Mouse (Mus musculus) MEL (cell line): ENCODE results near the gene Cux1.

Experiments
- CTCF ChIP-seq, 3 experiments: IDR thresholded peaks in 2 of 3; conservative IDR thresholded peaks in 1 of 3; 2 replicates each; pipeline ENCODE4 v1.5.1; 2011 to 2012; ENCODE audit warnings: low read length in 3 of 3, low read depth in 2 of 3, mild to moderate bottlenecking in 2 of 3, improper control_type of control experiment in 1 of 3, inconsistent platforms in 1 of 3, mixed read lengths in 1 of 3, moderate library complexity in 1 of 3; ENCODE audit not compliant: control insufficient read depth in 1 of 3, insufficient read depth in 1 of 3, poor library complexity in 1 of 3, severe bottlenecking in 1 of 3
- ELF1 ChIP-seq: IDR thresholded peaks from 2 replicates; pipeline ENCODE4 v1.6.1; 2014; ENCODE audit warnings: low read depth, mild to moderate bottlenecking, inconsistent platforms, low read length, improper control_type of control experiment, moderate library complexity
- GATA1 ChIP-seq: IDR thresholded peaks from 2 replicates; pipeline ENCODE4 v1.6.1; 2011; ENCODE audit warnings: low read depth, low read length, improper control_type of control experiment
- HCFC1 ChIP-seq: IDR thresholded peaks from 2 replicates; pipeline ENCODE4 v1.6.1; 2012; ENCODE audit warnings: low read depth, mild to moderate bottlenecking, inconsistent platforms, low read length, improper control_type of control experiment, moderate library complexity
- NRF1 ChIP-seq: IDR thresholded peaks from 2 replicates; pipeline ENCODE4 v1.6.1; 2014; ENCODE audit warnings: low read depth, mild to moderate bottlenecking, inconsistent platforms, low read length, improper control_type of control experiment, moderate library complexity; ENCODE audit not compliant: poor library complexity, insufficient read depth, severe bottlenecking
- POLR2A ChIP-seq, 2 experiments: IDR thresholded peaks; 2 replicates each; pipeline ENCODE4 v1.6.1; 2011 to 2012; ENCODE audit warnings: low read length in 2 of 2, mild to moderate bottlenecking in 2 of 2, control low read depth in 1 of 2, improper control_type of control experiment in 1 of 2, low read depth in 1 of 2, moderate library complexity in 1 of 2; ENCODE audit not compliant: control insufficient read depth in 1 of 2, insufficient read depth in 1 of 2, poor library complexity in 1 of 2
- POLR2AphosphoS2 ChIP-seq: IDR thresholded peaks from 2 replicates; pipeline ENCODE4 v1.6.1; 2011; ENCODE audit warnings: low read length, improper control_type of control experiment
- TAL1 ChIP-seq: IDR thresholded peaks from 2 replicates; pipeline ENCODE4 v1.6.1; 2012; ENCODE audit warnings: mild to moderate bottlenecking, inconsistent platforms, low read length, moderate library complexity, mixed read lengths
- TBP ChIP-seq: IDR thresholded peaks from 2 replicates; pipeline ENCODE4 v1.8.0; 2011; ENCODE audit warnings: low read depth, low read length, improper control_type of control experiment
- TCF12 ChIP-seq: IDR thresholded peaks from 2 replicates; pipeline ENCODE4 v1.6.1; 2014; ENCODE audit warnings: low read depth, mild to moderate bottlenecking, inconsistent platforms, low read length, improper control_type of control experiment, moderate library complexity
- USF2 ChIP-seq, 2 experiments: IDR thresholded peaks; 2 replicates each; pipeline ENCODE4 v1.6.1; 2011 to 2012; ENCODE audit warnings: improper control_type of control experiment in 2 of 2, low read length in 2 of 2, borderline replicate concordance in 1 of 2, inconsistent platforms in 1 of 2, low read depth in 1 of 2, mild to moderate bottlenecking in 1 of 2; ENCODE audit not compliant: insufficient read depth in 1 of 2
- ZNF384 ChIP-seq: IDR thresholded peaks from 2 replicates; pipeline ENCODE4 v1.6.1; 2012; ENCODE audit warnings: low read depth, mild to moderate bottlenecking, inconsistent platforms, low read length, improper control_type of control experiment

DNA sequence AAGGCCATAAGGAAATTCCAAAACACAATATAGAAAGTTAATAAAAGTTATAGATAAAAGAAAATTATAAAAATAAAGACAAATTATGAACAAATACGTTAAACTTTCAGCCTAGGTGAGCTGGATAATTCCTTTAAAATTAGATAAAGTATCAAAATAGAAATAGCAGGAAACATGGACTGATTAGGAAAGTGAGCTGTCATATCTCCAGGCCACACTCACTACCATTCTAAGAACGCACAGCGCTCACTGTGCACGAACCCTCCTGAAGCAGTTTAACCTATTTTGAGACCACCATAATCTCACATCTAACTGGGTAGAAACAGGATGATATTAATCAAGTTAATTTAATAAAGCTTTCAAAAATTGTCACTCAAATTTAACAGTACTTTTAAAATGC lies 22.2 kb downstream of the Cux1 start:
- no peak for TF ChIP-seq POLR2A (IDR thresholded peaks at IDR 0.05; ENCODE audit: control insufficient read depth in 1 of 2, insufficient read depth in 1 of 2, low read depth in 1 of 2, low read length in 2 of 2, poor library complexity in 1 of 2)
- no peak for TF ChIP-seq ZNF384
- no peak for TF ChIP-seq CTCF (IDR thresholded peaks at IDR 0.05 in 2 of 3, conservative IDR thresholded peaks at IDR 0.05 in 1 of 3; ENCODE audit: control insufficient read depth in 1 of 3, insufficient read depth in 1 of 3, low read depth in 2 of 3, low read length in 3 of 3, poor library complexity in 1 of 3, severe bottlenecking in 1 of 3)
- no peak for TF ChIP-seq HCFC1
- TF ChIP-seq TCF12: peak; percentile 66; the same call in 1 of the 2 replicates
- peak; percentile 32; the same call in 1 of the 2 replicates for TF ChIP-seq TAL1
- no peak for TF ChIP-seq ELF1
- no peak for TF ChIP-seq TBP
- TF ChIP-seq USF2 (IDR thresholded peaks at IDR 0.05; ENCODE audit: borderline replicate concordance in 1 of 2, insufficient read depth in 1 of 2, low read depth in 1 of 2, low read length in 2 of 2): no peak
- peak; percentile 78 for TF ChIP-seq GATA1
- no peak for TF ChIP-seq NRF1
- no peak for TF ChIP-seq POLR2AphosphoS2
